In genomic region chr6:52314304-52315100, GRCm38 (mm10) we compare ENCODE assay signal across 17 mouse cellular contexts. TPM values are rescaled to one million over a fixed set of nuclear protein-coding genes. Genes with fewer than 3 reads are reported as not detected.
A peak's percentile ranks its signal among the peaks of the same experiment; 100 is the strongest.
DNase-seq lines count a peak whose midpoint lies in the region; ATAC-seq and TF ChIP-seq lines count a peak whose summit lies in the region.
"Had no signal": no experiment of that assay in that cellular context is flagged by ENCODE, and none has a peak within 500 bp of the region (broad histone marks: within the 10 kb centered on the region; RNA-seq: fewer than 3 reads in every experiment).

No protein-coding gene starts in this region.

- H3K9ac ChIP-seq in kidney, embryonic 15.5 days: no peak overlapping the region
- no peak overlapping the region for H3K9ac ChIP-seq in hindbrain, postnatal 0 days (replicated peaks; ENCODE audit: low read length)
- H3K9ac ChIP-seq: embryonic facial prominence, embryonic 12.5 days had no signal

- DNase-seq in kidney, postnatal 10 days: no peak
- DNase-seq in embryo, embryonic 11 days: peak; percentile 54
- DNase-seq in hindbrain, postnatal 0 days (ENCODE audit: low spot score): no peak
- peak; percentile 69 for DNase-seq in neural tube, embryonic 10.5 days (ENCODE audit: extremely low spot score, low spot score)
- no peak for DNase-seq in layer of hippocampus, adult 2 months (ENCODE audit: low spot score in 2 of 2)
- DNase-seq in kidney, adult 9 months: no peak
- DNase-seq in urinary bladder, postnatal 4 days (ENCODE audit: low spot score in 2 of 2): no peak
- DNase-seq: lung, adult 2 months; right cerebral cortex, postnatal 4 days; thymus, postnatal 25 days had no signal

- TF ChIP-seq CTCF in hindbrain, postnatal 0 days (IDR thresholded peaks at IDR 0.05; ENCODE audit: low read depth): no peak
- TF ChIP-seq CTCF in layer of hippocampus, adult 2 months (conservative IDR thresholded peaks at IDR 0.05): no peak

- H3K4me2 ChIP-seq in kidney, embryonic 15.5 days: peak overlapping the region; percentile 45
- H3K4me2 ChIP-seq in hindbrain, postnatal 0 days (ENCODE audit: low read depth, low read length): no peak overlapping the region

- no peak for ATAC-seq in kidney, embryonic 15.5 days (replicated peaks; ENCODE audit: low FRiP score)
- no peak for ATAC-seq in hindbrain, postnatal 0 days

- H3K27ac ChIP-seq in kidney, embryonic 15.5 days: no peak overlapping the region
- H3K27ac ChIP-seq in hindbrain, postnatal 0 days: no peak overlapping the region
- H3K27ac ChIP-seq in layer of hippocampus, adult 2 months: no peak overlapping the region
- H3K27ac ChIP-seq: embryonic facial prominence, embryonic 12.5 days had no signal

- peaks cover 99% of the 10 kb centered on the region for H3K27me3 ChIP-seq in kidney, embryonic 15.5 days
- H3K27me3 ChIP-seq in hindbrain, postnatal 0 days (ENCODE audit: insufficient read depth, low read length): peaks cover 84% of the 10 kb centered on the region
- H3K27me3 ChIP-seq: CH12.LX had no signal

- H3K4me1 ChIP-seq in kidney, embryonic 15.5 days: peaks cover 41% of the 10 kb centered on the region
- H3K4me1 ChIP-seq in hindbrain, postnatal 0 days (ENCODE audit: insufficient read depth, low read length): no peaks in the 10 kb centered on the region; the same call in 1 of the 2 replicates

- whole genome bisulfite sequencing in kidney, embryonic 15.5 days: under 1% methylated on average over 27 of the region's 27 CpGs
- WGBS in hindbrain, postnatal 0 days: under 1% methylated on average over 27 of the region's 27 CpGs

- H3K9me3 ChIP-seq in kidney, embryonic 15.5 days (replicated peaks): no peaks in the 10 kb centered on the region
- H3K9me3 ChIP-seq in hindbrain, postnatal 0 days (ENCODE audit: low read length): no peaks in the 10 kb centered on the region
- H3K9me3 ChIP-seq: embryonic facial prominence, embryonic 12.5 days had no signal

- H3K4me3 ChIP-seq in kidney, embryonic 15.5 days (replicated peaks): peak overlapping the region; percentile 22
- H3K4me3 ChIP-seq in hindbrain, postnatal 0 days (ENCODE audit: low read length): peak overlapping the region; percentile 17; the same call in 1 of the 2 replicates
- H3K4me3 ChIP-seq in layer of hippocampus, adult 2 months: no peak overlapping the region
- H3K4me3 ChIP-seq: myocyte had no signal

- H3K36me3 ChIP-seq in kidney, embryonic 15.5 days: no peaks in the 10 kb centered on the region
- no peaks in the 10 kb centered on the region for H3K36me3 ChIP-seq in hindbrain, postnatal 0 days (ENCODE audit: insufficient read depth, low read length)
- H3K36me3 ChIP-seq: embryonic facial prominence, embryonic 12.5 days had no signal

RNA-seq across cellular contexts. Expression of gene Evx1, which starts 1.2 kb away (rescaled TPM):
- 0.14 TPM in 1 of 2 replicates, not detected in the other for polyA plus RNA-seq in kidney, embryonic 15.5 days (2015; fragmentation: Nextera tagmentation; extraction: Ambion mirVana)
- total RNA-seq in hindbrain, postnatal 0 days (2014; rRNA removed): 2.0 and 6.2 TPM in 2 replicates
- 1.3 and 2.1 TPM in 2 replicates for polyA plus RNA-seq in hindbrain, postnatal 0 days (2015; fragmentation: Nextera tagmentation; extraction: Ambion mirVana)
- not detected for total RNA-seq in layer of hippocampus, adult 2 months (2021)
- total RNA-seq: CH12.LX; gastrocnemius, adult 18-20 months; hematopoietic stem cell, adult 5-6 weeks; layer of hippocampus, postnatal 25 days had no signal
- polyA plus RNA-seq: lung, adult 2 months; myocyte had no signal

RNA-seq across cellular contexts. Expression of gene Hoxa13, which starts 53.8 kb away (rescaled TPM):
- polyA plus RNA-seq in kidney, embryonic 15.5 days (2015; fragmentation: Nextera tagmentation; extraction: Ambion mirVana): 0.13 and 0.43 TPM in 2 replicates
- total RNA-seq in hindbrain, postnatal 0 days (2014; rRNA removed): not detected in 2 replicates
- polyA plus RNA-seq in hindbrain, postnatal 0 days (2015; fragmentation: Nextera tagmentation; extraction: Ambion mirVana): not detected in 2 replicates
- not detected for total RNA-seq in layer of hippocampus, adult 2 months (2021)
- total RNA-seq: hematopoietic stem cell, adult 5-6 weeks; layer of hippocampus, postnatal 25 days had no signal
- polyA plus RNA-seq: embryonic facial prominence, embryonic 12.5 days; lung, adult 2 months had no signal

Comparison
In these comparisons a context has a peak if more than half of its experiments do, and no peak if none do; other contexts are left out.
1. DNase-seq: peak in embryo, embryonic 11 days (single experiment) and neural tube, embryonic 10.5 days (single experiment); none in kidney, postnatal 10 days (single experiment), hindbrain, postnatal 0 days (single experiment), layer of hippocampus, adult 2 months (0 of 2), kidney, adult 9 months (single experiment) and urinary bladder, postnatal 4 days (0 of 2).